Mouse (Mus musculus) heart, embryonic 12.5 days (tissue): ENCODE results near the gene Thbs3. TPM values are rescaled to one million over a fixed set of nuclear protein-coding genes. Genes with fewer than 3 reads are reported as not detected.
A peak's percentile ranks its signal among the peaks of the same experiment; 100 is the strongest.

ENCODE experiments used
- ATAC-seq: fragments of 200-750 bp; cut with Nextera tagmentation; 2 replicates; pipeline ENCODE4 v1.8.0; 2017; ENCODE audit warnings: moderate TSS enrichment, moderate library complexity; ENCODE audit not compliant: insufficient number of reproducible peaks, low FRiP score
- H3K27ac ChIP-seq: fragments of 300-500 bp; sonication (generic); 2 replicates; pipeline ENCODE4 v1.5.1; 2016; ENCODE audit warnings: mild to moderate bottlenecking, moderate library complexity; ENCODE audit not compliant: poor library complexity, severe bottlenecking
- H3K27me3 ChIP-seq: fragments of 300-500 bp; sonication (generic); replicated peaks from 2 replicates; pipeline ENCODE4 v1.6.1; 2016; ENCODE audit warnings: mild to moderate bottlenecking, moderate library complexity
- H3K36me3 ChIP-seq: fragments of 300-500 bp; sonication (generic); 2 replicates; pipeline ENCODE4 v1.6.1; 2016; ENCODE audit warnings: mild to moderate bottlenecking, moderate library complexity
- H3K4me1 ChIP-seq: fragments of 300-500 bp; sonication (generic); replicated peaks from 2 replicates; pipeline ENCODE4 v1.6.1; 2016; ENCODE audit warnings: mild to moderate bottlenecking
- H3K4me2 ChIP-seq: fragments of 300-500 bp; sonication (generic); 2 replicates; pipeline ENCODE4 v1.6.1; 2016; ENCODE audit warnings: mild to moderate bottlenecking, moderate library complexity
- H3K4me3 ChIP-seq: fragments of 300-500 bp; sonication (generic); 2 replicates; pipeline ENCODE4 v1.5.1; 2016; ENCODE audit warnings: mild to moderate bottlenecking
- H3K9ac ChIP-seq: fragments of 300-500 bp; sonication (generic); 2 replicates; pipeline ENCODE4 v1.6.1; 2016; ENCODE audit warnings: mild to moderate bottlenecking, moderate library complexity
- H3K9me3 ChIP-seq: fragments of 300-500 bp; sonication (generic); replicated peaks from 2 replicates; pipeline ENCODE4 v1.6.1; 2016; ENCODE audit warnings: mild to moderate bottlenecking, moderate library complexity
- WGBS: fragments of 180-500 bp; shearing (Covaris S2); methylation state at CpG from one replicate; pipeline ENCODE4 v1.1.7; 2016; 5-methylcytosine and 5-hydroxymethylcytosine counted together
- polyA plus RNA-seq: library from polyadenylated mRNA; unstranded; fragments of >200 nt; fragmentation: Nextera tagmentation; extraction: Ambion mirVana; gene quantifications from 2 replicates; pipeline ENCODE4 v1.2.1, GENCODE M21; 2016

Gene Thbs3
- polyA plus RNA-seq, 1 experiment from 2014 or later: 16.2 TPM

DNA sequence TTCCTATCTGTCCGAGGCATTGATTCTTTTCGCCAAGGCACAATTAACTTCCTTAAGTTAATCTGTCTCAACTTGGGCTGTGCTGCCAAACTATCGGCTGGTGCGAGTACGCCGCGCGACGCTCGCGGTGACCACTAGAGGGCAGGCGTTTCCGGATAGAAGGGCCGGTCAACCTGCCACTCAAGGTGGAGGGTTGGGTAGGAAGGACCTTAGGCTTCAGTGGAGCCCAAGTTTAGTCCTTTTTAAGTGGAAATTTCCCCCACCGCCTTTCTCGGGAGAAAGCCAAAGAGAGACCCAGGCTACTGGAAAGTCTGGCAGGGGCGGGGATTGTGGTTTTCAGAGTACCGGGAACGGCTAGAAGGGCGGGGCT lies 13.2 kb downstream of the Thbs3 start:
- Histone ChIP-seq H3K4me3 (peak overlapping the region; percentile 54), H3K27ac (no peak overlapping the region), H3K4me1 (peaks cover 27% of the 10 kb centered on the region), H3K9ac (peak overlapping the region; percentile 53), H3K9me3 (no peaks in the 10 kb centered on the region), H3K27me3 (peaks cover 59% of the 10 kb centered on the region), H3K4me2 (peak overlapping the region; percentile 85), H3K36me3 (no peaks in the 10 kb centered on the region)
- ATAC-seq: peak; percentile 64
- WGBS: under 1% methylated on average over 20 of the region's 20 CpGs

DNA sequence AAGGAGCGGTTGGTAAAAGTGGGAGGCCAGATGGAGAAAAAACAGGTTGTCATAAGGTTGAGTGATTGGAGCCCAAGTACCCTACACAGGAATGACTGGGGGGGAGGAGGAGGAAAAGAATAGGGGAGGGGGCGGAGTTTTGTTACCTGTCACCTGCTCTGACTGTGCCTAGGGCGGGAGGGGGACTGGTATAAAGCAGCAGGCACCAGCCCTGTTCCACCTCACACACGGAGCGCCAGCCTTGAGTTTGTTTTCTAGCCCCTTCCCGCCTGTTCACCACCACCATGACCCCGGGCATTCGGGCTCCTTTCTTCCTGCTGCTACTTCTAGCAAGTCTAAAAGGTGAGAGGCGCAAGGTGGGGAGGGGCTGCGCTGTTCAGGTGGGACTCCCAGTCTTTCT lies 13.9 kb downstream of the Thbs3 start, which contains the start of gene Muc1:
Gene Muc1, plus strand, starts transcription at position 222 of the 400 bp plus-strand sequence.
- Histone ChIP-seq H3K9ac (peak within 1 kb of the TSS; percentile 53), H3K27ac (no peak within 1 kb of the TSS), H3K9me3 (no peaks in the 10 kb centered on the region), H3K4me1 (peaks cover 34% of the 10 kb centered on the region), H3K36me3 (no peaks in the 10 kb centered on the region), H3K4me3 (peak within 1 kb of the TSS; percentile 54), H3K4me2 (peak within 1 kb of the TSS; percentile 85), H3K27me3 (peaks cover 59% of the 10 kb centered on the region)
- WGBS: 31% methylated on average over 10 of the region's 10 CpGs
- ATAC-seq: no peak

GRCm38 (mm10) chr3:89229276-89229675 lies 14.3 kb downstream of the Thbs3 start:
- peaks cover 59% of the 10 kb centered on the region for H3K27me3 ChIP-seq
- H3K4me1 ChIP-seq: peaks cover 35% of the 10 kb centered on the region

DNA sequence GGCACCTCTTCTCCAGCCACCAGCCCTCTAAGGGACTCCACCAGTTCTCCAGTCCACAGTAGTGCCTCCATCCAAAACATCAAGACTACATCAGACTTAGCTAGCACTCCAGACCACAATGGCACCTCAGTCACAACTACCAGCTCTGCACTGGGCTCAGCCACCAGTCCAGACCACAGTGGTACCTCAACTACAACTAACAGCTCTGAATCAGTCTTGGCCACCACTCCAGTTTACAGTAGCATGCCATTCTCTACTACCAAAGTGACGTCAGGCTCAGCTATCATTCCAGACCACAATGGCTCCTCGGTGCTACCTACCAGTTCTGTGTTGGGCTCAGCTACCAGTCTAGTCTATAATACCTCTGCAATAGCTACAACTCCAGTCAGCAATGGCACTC lies 15.6 kb downstream of the Thbs3 start:
- H3K27me3 ChIP-seq: peaks cover 54% of the 10 kb centered on the region
- H3K9me3 ChIP-seq: no peaks in the 10 kb centered on the region
- H3K4me3 ChIP-seq: no peak overlapping the region
- no peak overlapping the region for H3K27ac ChIP-seq
- WGBS: 64% methylated on average over 2 of the region's 2 CpGs
- no peaks in the 10 kb centered on the region for H3K36me3 ChIP-seq
- H3K9ac ChIP-seq: no peak overlapping the region
- no peak for ATAC-seq
- peaks cover 33% of the 10 kb centered on the region for H3K4me1 ChIP-seq
- no peak overlapping the region for H3K4me2 ChIP-seq

More at GRCm38 (mm10) chr3:89229276-89229675, 14.3 kb downstream of the Thbs3 start:
- Histone ChIP-seq H3K9me3 (no peaks in the 10 kb centered on the region), H3K27ac (no peak overlapping the region), H3K4me2 (no peak overlapping the region), H3K36me3 (no peaks in the 10 kb centered on the region), H3K9ac (no peak overlapping the region), H3K4me3 (no peak overlapping the region)
- no peak for ATAC-seq
- WGBS: 65% methylated on average over 4 of the region's 4 CpGs

DNA sequence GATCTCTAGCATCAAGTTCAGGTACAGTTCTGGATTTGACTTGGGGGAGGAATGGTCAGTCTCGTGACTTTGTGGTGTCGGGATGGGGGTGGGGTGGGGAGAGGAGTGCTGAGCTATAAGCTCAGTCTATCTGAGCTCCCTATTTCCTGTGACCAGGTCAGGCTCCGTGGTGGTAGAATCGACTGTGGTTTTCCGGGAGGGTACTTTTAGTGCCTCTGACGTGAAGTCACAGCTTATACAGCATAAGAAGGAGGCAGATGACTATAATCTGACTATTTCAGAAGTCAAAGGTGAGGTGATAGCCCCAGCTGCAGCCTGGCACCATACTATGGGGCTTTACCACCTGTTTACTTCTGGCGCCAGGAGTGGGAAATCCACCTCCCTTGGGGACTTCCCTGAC lies 16.4 kb downstream of the Thbs3 start:
- H3K9me3 ChIP-seq: no peaks in the 10 kb centered on the region
- 44% methylated on average over 7 of the region's 7 CpGs for WGBS
- no peak overlapping the region for H3K9ac ChIP-seq
- H3K4me1 ChIP-seq: peaks cover 29% of the 10 kb centered on the region
- H3K27ac ChIP-seq: no peak overlapping the region
- H3K36me3 ChIP-seq: no peaks in the 10 kb centered on the region
- H3K27me3 ChIP-seq: peaks cover 51% of the 10 kb centered on the region
- H3K4me2 ChIP-seq: no peak overlapping the region
- no peak for ATAC-seq
- no peak overlapping the region for H3K4me3 ChIP-seq

DNA sequence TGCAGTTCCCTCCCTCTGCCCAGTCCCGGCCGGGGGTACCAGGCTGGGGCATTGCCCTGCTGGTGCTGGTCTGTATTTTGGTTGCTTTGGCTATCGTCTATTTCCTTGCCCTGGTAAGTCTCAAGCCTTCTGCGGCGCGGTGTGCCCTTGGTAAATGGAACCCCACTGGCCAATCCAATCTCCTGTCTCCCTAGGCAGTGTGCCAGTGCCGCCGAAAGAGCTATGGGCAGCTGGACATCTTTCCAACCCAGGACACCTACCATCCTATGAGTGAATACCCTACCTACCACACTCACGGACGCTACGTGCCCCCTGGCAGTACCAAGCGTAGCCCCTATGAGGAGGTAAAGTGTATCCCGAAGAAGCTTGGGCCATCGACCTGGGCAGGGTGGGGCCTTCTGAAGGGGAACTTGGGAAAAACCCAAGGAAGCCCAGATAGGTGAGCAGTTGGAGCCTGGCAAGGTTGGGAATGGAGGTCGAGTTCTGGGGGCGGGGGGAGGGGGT lies 16.8 kb downstream of the Thbs3 start:
- no peak overlapping the region for H3K9ac ChIP-seq
- 61% methylated on average over 16 of the region's 16 CpGs for WGBS
- no peak overlapping the region for H3K27ac ChIP-seq
- no peak for ATAC-seq
- H3K4me2 ChIP-seq: no peak overlapping the region
- H3K27me3 ChIP-seq: peaks cover 49% of the 10 kb centered on the region
- no peaks in the 10 kb centered on the region for H3K36me3 ChIP-seq
- H3K4me1 ChIP-seq: peaks cover 25% of the 10 kb centered on the region
- no peak overlapping the region for H3K4me3 ChIP-seq
- H3K9me3 ChIP-seq: no peaks in the 10 kb centered on the region

GRCm38 (mm10) chr3:89232614-89233013 lies 17.6 kb downstream of the Thbs3 start:
- WGBS: 74% methylated on average over 6 of the region's 6 CpGs
- H3K4me3 ChIP-seq: no peak overlapping the region
- peaks cover 50% of the 10 kb centered on the region for H3K27me3 ChIP-seq
- H3K9me3 ChIP-seq: no peaks in the 10 kb centered on the region
- H3K27ac ChIP-seq: no peak overlapping the region
- H3K9ac ChIP-seq: no peak overlapping the region
- H3K4me1 ChIP-seq: peaks cover 20% of the 10 kb centered on the region
- H3K36me3 ChIP-seq: no peaks in the 10 kb centered on the region
- H3K4me2 ChIP-seq: no peak overlapping the region
- no peak for ATAC-seq

DNA sequence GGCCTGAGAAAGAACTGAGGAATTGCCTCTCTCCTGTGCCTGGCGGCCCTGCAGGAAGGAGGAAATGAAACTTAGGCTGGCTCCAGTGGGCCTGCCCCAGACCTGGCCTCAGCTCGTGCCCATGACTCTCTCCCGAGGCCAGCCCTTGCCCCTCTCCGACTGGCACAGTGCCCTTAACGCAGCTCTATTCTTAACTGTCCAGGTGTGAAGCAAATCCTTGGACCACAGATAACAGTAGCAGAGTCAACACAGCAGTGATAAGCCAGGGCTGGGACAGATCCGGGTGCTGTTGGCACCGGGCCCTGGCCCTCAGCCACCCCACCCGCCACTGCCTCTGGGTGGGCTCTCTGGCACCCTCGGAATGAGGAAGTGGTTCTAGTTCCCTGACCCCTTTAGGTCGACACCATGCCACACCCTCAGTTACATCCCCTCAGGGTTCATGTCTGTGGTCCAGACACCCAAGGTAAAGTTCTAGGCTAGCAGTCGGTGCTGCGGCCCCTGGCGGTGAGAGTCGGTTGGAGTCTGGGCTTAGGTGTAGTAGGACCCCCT lies 18.7 kb downstream of the Thbs3 start:
- no peak overlapping the region for H3K4me3 ChIP-seq
- H3K4me1 ChIP-seq: peaks cover 16% of the 10 kb centered on the region
- H3K4me2 ChIP-seq: no peak overlapping the region
- peaks cover 54% of the 10 kb centered on the region for H3K27me3 ChIP-seq
- H3K27ac ChIP-seq: no peak overlapping the region
- H3K9ac ChIP-seq: no peak overlapping the region
- no peaks in the 10 kb centered on the region for H3K36me3 ChIP-seq
- H3K9me3 ChIP-seq: no peaks in the 10 kb centered on the region
- WGBS: 58% methylated on average over 14 of the region's 14 CpGs
- ATAC-seq: no peak

DNA sequence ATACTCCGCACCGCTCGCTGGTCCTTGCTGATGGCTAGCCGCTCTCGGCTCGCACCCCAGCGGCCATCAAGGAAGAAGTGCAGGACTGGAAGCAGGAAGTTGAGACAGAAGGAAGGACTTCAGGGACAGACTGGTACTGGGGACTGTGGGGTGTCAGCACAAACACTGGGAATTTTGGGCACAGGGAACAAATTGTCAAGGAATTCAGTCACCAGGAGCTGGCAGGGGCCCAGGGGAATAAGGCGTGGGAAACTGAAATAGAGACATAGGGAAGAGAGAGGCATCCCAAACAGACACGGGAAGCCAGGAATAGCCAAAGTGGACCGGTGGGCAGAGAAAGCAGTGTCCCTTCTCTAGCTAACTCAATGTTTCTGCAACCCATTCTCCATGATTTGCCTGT lies 21.5 kb downstream of the Thbs3 start:
- 84% methylated on average over 10 of the region's 10 CpGs for WGBS
- Histone ChIP-seq H3K9me3 (no peaks in the 10 kb centered on the region), H3K27ac (no peak overlapping the region), H3K4me2 (no peak overlapping the region), H3K27me3 (peaks cover 32% of the 10 kb centered on the region), H3K4me3 (no peak overlapping the region), H3K9ac (no peak overlapping the region), H3K4me1 (peaks cover 13% of the 10 kb centered on the region), H3K36me3 (0 out of 2 replicates have a peak, but pooled peaks cover 3% of the 10 kb centered on the region)
- no peak for ATAC-seq

GRCm38 (mm10) chr3:89237682-89238081 lies 22.7 kb downstream of the Thbs3 start:
- no peak overlapping the region for H3K9ac ChIP-seq
- H3K27ac ChIP-seq: no peak overlapping the region
- no peak for ATAC-seq
- H3K4me1 ChIP-seq: peaks cover 13% of the 10 kb centered on the region
- 0 out of 2 replicates have a peak, but pooled peaks cover 3% of the 10 kb centered on the region for H3K36me3 ChIP-seq
- no peak overlapping the region for H3K4me2 ChIP-seq
- peaks cover 23% of the 10 kb centered on the region for H3K27me3 ChIP-seq
- WGBS: 88% methylated on average over 21 of the region's 21 CpGs
- no peaks in the 10 kb centered on the region for H3K9me3 ChIP-seq
- H3K4me3 ChIP-seq: no peak overlapping the region

GRCm38 (mm10) chr3:89238494-89238893 lies 23.5 kb downstream of the Thbs3 start:
- WGBS: 52% methylated on average over 9 of the region's 12 CpGs
- H3K36me3 ChIP-seq: 0 out of 2 replicates have a peak, but pooled peaks cover 3% of the 10 kb centered on the region
- no peak for ATAC-seq

More at GRCm38 (mm10) chr3:89238494-89238893, 23.5 kb downstream of the Thbs3 start:
- H3K9me3 ChIP-seq: no peaks in the 10 kb centered on the region
- H3K4me2 ChIP-seq: no peak overlapping the region
- no peak overlapping the region for H3K27ac ChIP-seq
- peaks cover 10% of the 10 kb centered on the region for H3K4me1 ChIP-seq
- H3K27me3 ChIP-seq: peaks cover 27% of the 10 kb centered on the region
- no peak overlapping the region for H3K4me3 ChIP-seq
- H3K9ac ChIP-seq: no peak overlapping the region
